Mouse (Mus musculus): ENCODE measurements around the gene Klc1. TPM values are rescaled to one million over a fixed set of nuclear protein-coding genes. Genes with fewer than 3 reads are reported as not detected.

Klc1 gene
- polyA plus RNA-seq, 1 experiment: 3.9 TPM

DNA sequence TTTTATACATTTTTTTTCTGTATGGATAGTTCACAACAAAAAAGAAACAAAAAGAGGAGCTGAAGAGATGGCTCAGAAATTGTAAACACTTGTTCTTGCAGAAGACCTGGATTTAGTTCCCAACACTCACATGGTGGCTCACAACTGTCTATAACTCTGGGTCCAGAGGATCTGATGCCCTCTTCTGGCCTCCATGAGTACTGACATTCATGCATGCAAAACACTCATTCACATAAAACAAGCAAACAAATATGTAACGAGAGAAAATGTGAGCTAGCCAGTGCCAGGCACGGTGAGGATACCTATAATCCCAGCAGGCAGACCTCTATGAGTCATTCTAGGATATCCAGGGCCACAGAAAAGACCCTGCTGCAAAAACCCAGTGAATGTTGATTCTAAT is 92.6 kb downstream of the Klc1 start:
- Histone ChIP-seq H3K9me3 (ENCODE audit: control insufficient read depth, low read length) (peaks cover 2% of the 10 kb centered on the region; the same call in 1 of the 2 replicates), H3K27me3 (ENCODE audit: control insufficient read depth) (no peaks in the 10 kb centered on the region), H3K4me3 (replicated peaks) (no peak overlapping the region), H3K4me1 (ENCODE audit: control insufficient read depth) (peaks cover 18% of the 10 kb centered on the region), H3K36me3 (ENCODE audit: control insufficient read depth) (peaks cover 2% of the 10 kb centered on the region; the same call in 1 of the 2 replicates)
- no peak for TF ChIP-seq GATA1 (IDR thresholded peaks at IDR 0.05; ENCODE audit: low read length)
- TF ChIP-seq TAL1 (IDR thresholded peaks at IDR 0.05; ENCODE audit: low read length): no peak

- TF ChIP-seq GATA1 (IDR thresholded peaks at IDR 0.05; ENCODE audit: low read length) (no peak), TAL1 (IDR thresholded peaks at IDR 0.05; ENCODE audit: low read length) (no peak)
- peaks cover 2% of the 10 kb centered on the region; the same call in 1 of the 2 replicates for H3K36me3 ChIP-seq (ENCODE audit: control insufficient read depth)
Observed at GRCm38 (mm10) chr12:111851745-111852144, 93.1 kb downstream of the Klc1 start.

GRCm38 (mm10) chr12:111853011-111853436 is 94.4 kb downstream of the Klc1 start:
- H3K36me3 ChIP-seq (ENCODE audit: control insufficient read depth): peaks cover 4% of the 10 kb centered on the region; the same call in 1 of the 2 replicates
- H3K4me1 ChIP-seq (ENCODE audit: control insufficient read depth): peaks cover 13% of the 10 kb centered on the region
- no peaks in the 10 kb centered on the region for H3K27me3 ChIP-seq (ENCODE audit: control insufficient read depth)
- no peak overlapping the region for H3K4me3 ChIP-seq (replicated peaks)
- peaks cover 2% of the 10 kb centered on the region; the same call in 1 of the 2 replicates for H3K9me3 ChIP-seq (ENCODE audit: control insufficient read depth, low read length)
- no peak for TF ChIP-seq TAL1 (IDR thresholded peaks at IDR 0.05; ENCODE audit: low read length)
- no peak for TF ChIP-seq GATA1 (IDR thresholded peaks at IDR 0.05; ENCODE audit: low read length)

More at GRCm38 (mm10) chr12:111851745-111852144, 93.1 kb downstream of the Klc1 start:
- Histone ChIP-seq H3K27me3 (ENCODE audit: control insufficient read depth) (no peaks in the 10 kb centered on the region), H3K9me3 (ENCODE audit: control insufficient read depth, low read length) (peaks cover 2% of the 10 kb centered on the region; the same call in 1 of the 2 replicates), H3K4me3 (replicated peaks) (no peak overlapping the region), H3K4me1 (ENCODE audit: control insufficient read depth) (peaks cover 18% of the 10 kb centered on the region)

GRCm38 (mm10) chr12:111853546-111853945 is 94.9 kb downstream of the Klc1 start:
- TF ChIP-seq GATA1 (IDR thresholded peaks at IDR 0.05; ENCODE audit: low read length) (no peak), TAL1 (IDR thresholded peaks at IDR 0.05; ENCODE audit: low read length) (no peak)
- peaks cover 4% of the 10 kb centered on the region; the same call in 1 of the 2 replicates for H3K36me3 ChIP-seq (ENCODE audit: control insufficient read depth)
- no peaks in the 10 kb centered on the region for H3K27me3 ChIP-seq (ENCODE audit: control insufficient read depth)
- H3K4me1 ChIP-seq (ENCODE audit: control insufficient read depth): peaks cover 8% of the 10 kb centered on the region
- no peak overlapping the region for H3K4me3 ChIP-seq (replicated peaks)
- peaks cover 2% of the 10 kb centered on the region; the same call in 1 of the 2 replicates for H3K9me3 ChIP-seq (ENCODE audit: control insufficient read depth, low read length)

DNA sequence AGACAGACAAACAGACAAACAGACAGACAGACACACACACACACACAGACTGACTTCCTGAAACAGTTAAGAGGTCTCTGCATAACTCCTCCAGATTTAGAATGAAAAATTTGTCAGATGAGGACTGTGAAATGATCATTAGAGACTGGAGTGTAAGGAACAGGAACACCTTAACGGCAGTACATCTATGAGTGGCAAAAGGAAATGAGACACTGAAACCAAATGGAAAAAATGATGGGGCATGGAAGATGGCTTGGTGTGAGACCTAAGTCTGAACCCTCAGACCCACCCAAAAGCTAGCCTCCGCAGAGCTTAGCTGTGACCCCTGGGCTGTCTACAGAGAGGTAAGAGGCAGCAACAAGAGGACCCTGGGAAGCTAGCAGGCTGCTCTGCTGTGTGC is 96.8 kb downstream of the Klc1 start:
- no peaks in the 10 kb centered on the region for H3K27me3 ChIP-seq (ENCODE audit: control insufficient read depth)
- peaks cover 2% of the 10 kb centered on the region; the same call in 1 of the 2 replicates for H3K36me3 ChIP-seq (ENCODE audit: control insufficient read depth)

More for the DNA sequence above, 96.8 kb downstream of the Klc1 start:
- no peak for TF ChIP-seq GATA1 (IDR thresholded peaks at IDR 0.05; ENCODE audit: low read length)
- TF ChIP-seq TAL1 (IDR thresholded peaks at IDR 0.05; ENCODE audit: low read length): no peak
- Histone ChIP-seq H3K4me3 (replicated peaks) (no peak overlapping the region), H3K9me3 (ENCODE audit: control insufficient read depth, low read length) (peaks cover 2% of the 10 kb centered on the region; the same call in 1 of the 2 replicates), H3K4me1 (ENCODE audit: control insufficient read depth) (peaks cover 2% of the 10 kb centered on the region; the same call in 1 of the 2 replicates)

Other genes starting within 250 kb of the Klc1 start
- gene Eif5, start 220.8 kb upstream of the Klc1 start, polyA plus RNA-seq (2012): 16.6 and 23.0 TPM in 2 replicates
- 2.0 and 2.4 TPM in 2 replicates for gene Mark3, start 184.3 kb upstream of the Klc1 start, polyA plus RNA-seq (2012)
- gene Ckb, start 86.5 kb upstream of the Klc1 start, polyA plus RNA-seq (2012): 0.38 and 0.69 TPM in 2 replicates
- gene Trmt61a, start 80.7 kb upstream of the Klc1 start, polyA plus RNA-seq (2012): 0.69 and 0.96 TPM in 2 replicates
- gene Bag5, start 45.6 kb upstream of the Klc1 start, polyA plus RNA-seq (2012): 0.63 and 1.1 TPM in 2 replicates
- gene Apopt1, start 45.6 kb upstream of the Klc1 start, polyA plus RNA-seq (2012): 7.8 and 8.4 TPM in 2 replicates
- 0.85 and 1.6 TPM in 2 replicates for gene Xrcc3, start 55.0 kb downstream of the Klc1 start, polyA plus RNA-seq (2012)
- gene Zfyve21, start 55.3 kb downstream of the Klc1 start, polyA plus RNA-seq (2012): 1.7 TPM in 2 replicates
- 0.79 and 0.81 TPM in 2 replicates for gene Ppp1r13b, start 149.3 kb downstream of the Klc1 start, polyA plus RNA-seq (2012)
- 3.3 and 4.1 TPM in 2 replicates for gene Atp5mpl, start 208.1 kb downstream of the Klc1 start, polyA plus RNA-seq (2012)
- gene Tdrd9, start 212.7 kb downstream of the Klc1 start, polyA plus RNA-seq (2012): not detected in 2 replicates
- gene Rd3l, start 222.5 kb downstream of the Klc1 start, polyA plus RNA-seq (2012): not detected in 2 replicates